Mouse (Mus musculus) right cerebral cortex, adult 18-20 months (tissue): ENCODE results near the gene Zfp764.
"Not testable (repeated sequence)": the region's sequence is repeated elsewhere in the genome, so short reads cannot be mapped to it uniquely, and the experiment has no call there.

Experiments
- DNase-seq: peaks from one replicate; pipeline ENCODE4 v3.0.0; 2022; ENCODE audit warnings: mixed read lengths

Gene Zfp764

GRCm38 (mm10) chr7:127406002-127406987 lies at the start of gene Zfp764:
Gene Zfp764 (minus strand): TSS chr7:127406822.
- peak; percentile 83 for DNase-seq

- DNase-seq: no peak
These were observed 48.3 kb upstream of the Zfp764 start for GRCm38 (mm10) chr7:127454905-127455304.

GRCm38 (mm10) chr7:127453056-127453455 lies 46.4 kb upstream of the Zfp764 start:
- DNase-seq: no peak

- DNase-seq: no peak
These were observed 43.3 kb upstream of the Zfp764 start for GRCm38 (mm10) chr7:127449966-127450365.

GRCm38 (mm10) chr7:127448521-127449300 lies 42.1 kb upstream of the Zfp764 start, which contains the start of gene Zfp689:
Gene Zfp689 (minus strand): TSS chr7:127449158.
- peak; percentile 96 for DNase-seq

GRCm38 (mm10) chr7:127443976-127444375 lies 37.4 kb upstream of the Zfp764 start:
- DNase-seq: no peak

- DNase-seq: no peak
These were observed 31.1 kb upstream of the Zfp764 start for GRCm38 (mm10) chr7:127437724-127438123.

- DNase-seq: no peak
These were observed 28.6 kb upstream of the Zfp764 start for GRCm38 (mm10) chr7:127435206-127435605.

GRCm38 (mm10) chr7:127426354-127426753 lies 19.7 kb upstream of the Zfp764 start:
- no peak for DNase-seq

- DNase-seq: no peak
These were observed 19.3 kb upstream of the Zfp764 start for GRCm38 (mm10) chr7:127425911-127426310.

- no peak for DNase-seq
These were observed 18.7 kb upstream of the Zfp764 start for GRCm38 (mm10) chr7:127425291-127425690.

- peak; percentile 62 for DNase-seq
These were observed 15.6 kb upstream of the Zfp764 start for GRCm38 (mm10) chr7:127422247-127422646.

GRCm38 (mm10) chr7:127421388-127422191 lies 15.0 kb upstream of the Zfp764 start, which contains the start of gene Zfp688:
Gene Zfp688 (minus strand): TSS chr7:127422068.
- peak; percentile 94 for DNase-seq

- DNase-seq: no peak
These were observed 4.8 kb upstream of the Zfp764 start for GRCm38 (mm10) chr7:127411418-127411817.

GRCm38 (mm10) chr7:127404101-127404500 lies 2.5 kb downstream of the Zfp764 start:
- not testable (repeated sequence) for DNase-seq

GRCm38 (mm10) chr7:127402980-127403379 lies 3.6 kb downstream of the Zfp764 start:
- no peak for DNase-seq

GRCm38 (mm10) chr7:127400355-127400754 lies 6.3 kb downstream of the Zfp764 start:
- DNase-seq: no peak

- DNase-seq: no peak
These were observed 12.7 kb downstream of the Zfp764 start for GRCm38 (mm10) chr7:127393944-127394333.

GRCm38 (mm10) chr7:127393157-127393943 lies 13.3 kb downstream of the Zfp764 start, which contains the start of gene E430018J23Rik:
Gene E430018J23Rik (minus strand): TSS chr7:127393629.
- peak; percentile 96 for DNase-seq

- DNase-seq: no peak
These were observed 14.3 kb downstream of the Zfp764 start for GRCm38 (mm10) chr7:127392251-127392824.

GRCm38 (mm10) chr7:127391538-127391937 lies 15.1 kb downstream of the Zfp764 start:
- no peak for DNase-seq
